Comparison of ENCODE assay signal across 23 mouse cellular contexts in genomic region chr19:5485371-5485770, GRCm38 (mm10). TPM values are rescaled to one million over a fixed set of nuclear protein-coding genes. Genes with fewer than 3 reads are reported as not detected.
A peak's percentile ranks its signal among the peaks of the same experiment; 100 is the strongest.
DNase-seq lines count a peak whose midpoint lies in the region; ATAC-seq and TF ChIP-seq lines count a peak whose summit lies in the region.
"Had no signal": no experiment of that assay in that cellular context is flagged by ENCODE, and none has a peak within 500 bp of the region (broad histone marks: within the 10 kb centered on the region; RNA-seq: fewer than 3 reads in every experiment).

No protein-coding gene starts in this region.

- TF ChIP-seq CTCF in lung, adult 2 months (IDR thresholded peaks at IDR 0.05; ENCODE audit: insufficient read depth, low read length): no peak

- H3K4me2 ChIP-seq in myocyte (ENCODE audit: low read depth): no peak overlapping the region
- H3K4me2 ChIP-seq: embryonic facial prominence, embryonic 15.5 days; forebrain, embryonic 15.5 days; intestine, embryonic 15.5 days; limb, embryonic 13.5 days; liver, embryonic 13.5 days; midbrain, embryonic 15.5 days had no signal

- no peak for ATAC-seq in cerebellum, adult (ENCODE audit: insufficient number of reproducible peaks, low FRiP score, low TSS enrichment)
- ATAC-seq: CD4-positive, CD25-positive, alpha-beta regulatory T cell, adult 4 months; forebrain, embryonic 15.5 days; hindbrain, embryonic 16.5 days; intestine, embryonic 15.5 days; midbrain, embryonic 15.5 days had no signal

- H3K36me3 ChIP-seq in myocyte (ENCODE audit: control insufficient read depth, insufficient read depth): peaks cover 23% of the 10 kb centered on the region

- H3K27me3 ChIP-seq in myocyte (ENCODE audit: control insufficient read depth, insufficient read depth, insufficient read length): no peaks in the 10 kb centered on the region
- H3K27me3 ChIP-seq: embryonic facial prominence, embryonic 15.5 days; forebrain, embryonic 15.5 days; intestine, embryonic 15.5 days; limb, embryonic 13.5 days; liver, embryonic 13.5 days; midbrain, embryonic 15.5 days had no signal

- WGBS in lung, adult 2 months: 62% methylated on average over 8 of the region's 8 CpGs

- H3ac ChIP-seq in myocyte (ENCODE audit: control insufficient read depth, insufficient read length): no peak overlapping the region

- H3K4me3 ChIP-seq in lung, adult 2 months (replicated peaks; ENCODE audit: extremely low read depth, low read depth, low read length): no peak overlapping the region
- no peak overlapping the region for H3K4me3 ChIP-seq in myocyte
- H3K4me3 ChIP-seq: embryonic facial prominence, embryonic 15.5 days; forebrain, embryonic 15.5 days; hindbrain, embryonic 10.5 days; intestine, embryonic 15.5 days; limb, embryonic 13.5 days; liver, embryonic 13.5 days; midbrain, embryonic 15.5 days had no signal

- no peak for TF ChIP-seq POLR2A in lung, adult 2 months (IDR thresholded peaks at IDR 0.05; ENCODE audit: borderline replicate concordance, extremely low read depth, low read depth, low read length)
- TF ChIP-seq POLR2A in myocyte (IDR thresholded peaks at IDR 0.05; ENCODE audit: insufficient read length, low read depth): no peak

- H3K4me1 ChIP-seq in lung, adult 2 months (ENCODE audit: control insufficient read depth, insufficient read depth, low read length): peaks cover 5% of the 10 kb centered on the region; the same call in 1 of the 2 replicates

- H3K79me2 ChIP-seq in myocyte (ENCODE audit: control insufficient read depth, insufficient read depth): peaks cover 14% of the 10 kb centered on the region

- DNase-seq in cerebellum, adult 18-20 months: peak; percentile 52 to 71
- peak; percentile 3 to 33 for DNase-seq in kidney, postnatal 25 days
- no peak for DNase-seq in kidney, adult 18-20 months
- DNase-seq in lung, postnatal 10 days: peak; percentile 18
- DNase-seq in lung, adult 2 months: no peak
- DNase-seq: adrenal gland, postnatal 25 days; gastrocnemius, postnatal 10 days; liver, embryonic 13.5 days; right cerebral cortex, adult 18-20 months; thymus, adult 18-20 months had no signal

TF ChIP-seq in myocyte, 11 proteins besides CTCF, POLR2A, EP300 and RAD21:
- no peak for TF ChIP-seq CEBPB (IDR thresholded peaks at IDR 0.05; ENCODE audit: insufficient read depth, poor library complexity, severe bottlenecking)
- no peak for TF ChIP-seq E2F4 (IDR thresholded peaks at IDR 0.05; ENCODE audit: insufficient read depth)
- TF ChIP-seq REST (IDR thresholded peaks at IDR 0.05; ENCODE audit: insufficient read depth, insufficient read length): no peak
- peak; percentile 4 for TF ChIP-seq POLR2AphosphoS2 (IDR thresholded peaks at IDR 0.05; ENCODE audit: insufficient read length, low read depth)

RNA-seq across cellular contexts. Expression of gene Mus81, which starts 2.8 kb away (rescaled TPM):
- 50.3 and 53.0 TPM in 2 replicates for polyA plus RNA-seq in lung, adult 2 months (2012; rRNA removed)
- polyA plus RNA-seq in myocyte (2012; fragmentation: generic; extraction: Trizol): 66.4 TPM

RNA-seq across cellular contexts. Expression of gene Cfl1, which starts 4.9 kb away (rescaled TPM):
- polyA plus RNA-seq in lung, adult 2 months (2012; rRNA removed): 439 and 568 TPM in 2 replicates
- 948 TPM for polyA plus RNA-seq in myocyte (2012; fragmentation: generic; extraction: Trizol)

RNA-seq across cellular contexts. Expression of gene Efemp2, which starts 11.6 kb away (rescaled TPM):
- 96.9 and 103 TPM in 2 replicates for polyA plus RNA-seq in lung, adult 2 months (2012; rRNA removed)
- 81.3 TPM for polyA plus RNA-seq in myocyte (2012; fragmentation: generic; extraction: Trizol)

RNA-seq across cellular contexts. Expression of gene Ctsw, which starts 17.1 kb away (rescaled TPM):
- polyA plus RNA-seq in lung, adult 2 months (2012; rRNA removed): 4.9 and 5.7 TPM in 2 replicates
- 7.2 TPM for polyA plus RNA-seq in myocyte (2012; fragmentation: generic; extraction: Trizol)

RNA-seq across cellular contexts. Expression of gene 1700020D05Rik, which starts 18.2 kb away (rescaled TPM):
- polyA plus RNA-seq in lung, adult 2 months (2012; rRNA removed): 1.1 and 1.2 TPM in 2 replicates
- polyA plus RNA-seq in myocyte (2012; fragmentation: generic; extraction: Trizol): 0.17 TPM
- polyA plus RNA-seq: CD4-positive, CD25-positive, alpha-beta regulatory T cell, adult 4 months; heart, embryonic 11.5 days; heart, postnatal 0 days; hindbrain, embryonic 10.5 days; intestine, embryonic 15.5 days; kidney, embryonic 14.5 days; limb, embryonic 13.5 days; midbrain, embryonic 15.5 days had no signal

Comparison
In these comparisons a context has a peak if more than half of its experiments do, and no peak if none do; other contexts are left out.
1. DNase-seq: peak in cerebellum, adult 18-20 months (2 of 2), kidney, postnatal 25 days (2 of 2) and lung, postnatal 10 days (single experiment); none in kidney, adult 18-20 months (single experiment) and lung, adult 2 months (single experiment).